Mouse (Mus musculus): ENCODE data around the gene Pogz.

DNA sequence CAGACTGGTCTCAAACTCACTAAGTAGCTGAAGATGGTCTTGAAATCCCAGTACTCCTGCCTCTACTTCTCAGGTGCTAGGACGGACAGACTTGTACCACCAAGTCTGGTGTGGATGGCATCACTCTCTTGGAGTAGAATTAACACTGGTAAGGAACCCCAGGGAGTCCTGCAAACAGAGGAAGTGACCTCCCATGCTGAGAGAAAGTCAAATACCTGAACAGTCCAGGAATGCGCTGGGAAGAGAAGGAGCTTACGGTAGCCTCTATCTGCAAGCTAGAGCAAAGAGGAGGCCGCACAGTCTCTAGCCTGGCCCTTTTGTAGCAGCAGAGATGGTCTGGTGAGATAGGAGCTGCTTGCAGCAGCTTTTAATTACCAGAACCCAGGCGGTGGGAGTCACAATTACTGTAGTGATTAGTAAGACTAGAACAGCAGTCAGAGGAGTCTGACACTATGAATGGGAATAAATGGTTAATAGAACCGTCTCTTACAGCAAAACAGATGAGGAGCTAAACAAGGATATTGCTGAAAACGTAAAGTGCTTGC lies 41.7 kb upstream of the Pogz start:
- TF ChIP-seq MYOG (IDR thresholded peaks at IDR 0.05; ENCODE audit: control insufficient read depth, extremely low read depth, insufficient read length) (no peak), CEBPB (IDR thresholded peaks at IDR 0.05; ENCODE audit: low read depth) (no peak), CTCF (IDR thresholded peaks at IDR 0.05; ENCODE audit: control insufficient read depth, insufficient read depth, insufficient read length) (no peak), MAX (IDR thresholded peaks at IDR 0.05) (no peak)
